19 mouse cellular contexts compared by ENCODE assay signal in genomic region chr2:118693370-118693966, GRCm38 (mm10). TPM values are rescaled to one million over a fixed set of nuclear protein-coding genes. Genes with fewer than 3 reads are reported as not detected.
A peak's percentile ranks its signal among the peaks of the same experiment; 100 is the strongest.
DNase-seq lines count a peak whose midpoint lies in the region; ATAC-seq and TF ChIP-seq lines count a peak whose summit lies in the region.
"Had no signal": no experiment of that assay in that cellular context is flagged by ENCODE, and none has a peak within 500 bp of the region (broad histone marks: within the 10 kb centered on the region; RNA-seq: fewer than 3 reads in every experiment).

No protein-coding gene starts in this region.

- peaks cover 16% of the 10 kb centered on the region; the same call in 1 of the 2 replicates for H3K36me3 ChIP-seq in hindbrain, embryonic 15.5 days
- H3K36me3 ChIP-seq in hindbrain, embryonic 10.5 days: no peaks in the 10 kb centered on the region
- H3K36me3 ChIP-seq in lung, postnatal 0 days (ENCODE audit: insufficient read depth, low read length): no peaks in the 10 kb centered on the region
- H3K36me3 ChIP-seq: embryonic facial prominence, embryonic 15.5 days; limb, embryonic 12.5 days had no signal

- no peak for TF ChIP-seq EP300 in lung, postnatal 0 days (IDR thresholded peaks at IDR 0.05)

- TF ChIP-seq CTCF in lung, postnatal 0 days (IDR thresholded peaks at IDR 0.05): 0 out of 2 replicates have a peak, but pooled peaks have one; percentile 7
- TF ChIP-seq CTCF in brain, embryonic 14.5 days (IDR thresholded peaks at IDR 0.05; ENCODE audit: borderline replicate concordance, extremely low read depth, insufficient read depth, insufficient read length): no peak
- TF ChIP-seq CTCF in left cerebral cortex, adult 2 months (IDR thresholded peaks at IDR 0.05): no peak

- no peak overlapping the region for H3K9ac ChIP-seq in hindbrain, embryonic 15.5 days
- no peak overlapping the region for H3K9ac ChIP-seq in lung, postnatal 0 days (replicated peaks; ENCODE audit: low read depth)
- H3K9ac ChIP-seq: embryonic facial prominence, embryonic 15.5 days; hindbrain, embryonic 14.5 days; limb, embryonic 12.5 days; liver, embryonic 14.5 days had no signal

- H3K27me3 ChIP-seq in hindbrain, embryonic 15.5 days: peaks cover 21% of the 10 kb centered on the region
- H3K27me3 ChIP-seq in hindbrain, embryonic 10.5 days (ENCODE audit: insufficient read depth, poor library complexity, severe bottlenecking): peaks cover 66% of the 10 kb centered on the region
- no peaks in the 10 kb centered on the region for H3K27me3 ChIP-seq in lung, postnatal 0 days (replicated peaks; ENCODE audit: insufficient read depth, low read length)

- no peak for DNase-seq in hindbrain, embryonic 10.5 days (ENCODE audit: low spot score)
- DNase-seq in lung, postnatal 0 days (ENCODE audit: low spot score): no peak
- DNase-seq in lung, postnatal 25 days (ENCODE audit: low spot score): no peak
- peak; percentile 56 for DNase-seq in brain, embryonic 14.5 days (ENCODE audit: low read depth)
- peak; percentile 74 for DNase-seq in kidney, postnatal 10 days
- no peak for DNase-seq in layer of hippocampus, postnatal 14 days (ENCODE audit: low spot score in 2 of 2)
- no peak for DNase-seq in left cerebral cortex, adult 2 months (ENCODE audit: extremely low spot score in 1 of 2, low spot score in 2 of 2)
- DNase-seq: cerebellum, adult 11 months; gastrocnemius, postnatal 14 days; midbrain, embryonic 14.5 days; right cerebral cortex, postnatal 14 days; thymus, postnatal 36 days had no signal

- no peaks in the 10 kb centered on the region for H3K9me3 ChIP-seq in hindbrain, embryonic 15.5 days
- H3K9me3 ChIP-seq in hindbrain, embryonic 10.5 days: no peaks in the 10 kb centered on the region
- no peaks in the 10 kb centered on the region for H3K9me3 ChIP-seq in lung, postnatal 0 days (ENCODE audit: low read length)
- H3K9me3 ChIP-seq: embryonic facial prominence, embryonic 15.5 days; limb, embryonic 12.5 days had no signal

- H3K4me3 ChIP-seq in hindbrain, embryonic 15.5 days: no peak overlapping the region
- H3K4me3 ChIP-seq in hindbrain, embryonic 10.5 days: no peak overlapping the region
- H3K4me3 ChIP-seq in lung, postnatal 0 days (ENCODE audit: low read depth, low read length): no peak overlapping the region
- no peak overlapping the region for H3K4me3 ChIP-seq in left cerebral cortex, adult 2 months
- H3K4me3 ChIP-seq: embryonic facial prominence, embryonic 15.5 days; limb, embryonic 12.5 days had no signal

- no peak overlapping the region for H3K27ac ChIP-seq in hindbrain, embryonic 15.5 days (replicated peaks)
- no peak overlapping the region for H3K27ac ChIP-seq in hindbrain, embryonic 10.5 days
- H3K27ac ChIP-seq in lung, postnatal 0 days (ENCODE audit: low read length): no peak overlapping the region
- no peak overlapping the region for H3K27ac ChIP-seq in left cerebral cortex, adult 2 months
- H3K27ac ChIP-seq: embryonic facial prominence, embryonic 15.5 days; hindbrain, embryonic 14.5 days; limb, embryonic 12.5 days; liver, embryonic 14.5 days had no signal

- H3K4me2 ChIP-seq in hindbrain, embryonic 15.5 days: no peak overlapping the region
- H3K4me2 ChIP-seq in lung, postnatal 0 days (replicated peaks; ENCODE audit: low read depth, low read length): no peak overlapping the region
- H3K4me2 ChIP-seq: embryonic facial prominence, embryonic 15.5 days; hindbrain, embryonic 14.5 days; limb, embryonic 12.5 days had no signal

- H3K4me1 ChIP-seq in hindbrain, embryonic 15.5 days (replicated peaks): peaks cover 11% of the 10 kb centered on the region
- H3K4me1 ChIP-seq in hindbrain, embryonic 10.5 days (replicated peaks): peaks cover 21% of the 10 kb centered on the region; the same call in 1 of the 2 replicates
- H3K4me1 ChIP-seq in lung, postnatal 0 days (ENCODE audit: insufficient read depth, low read depth, low read length): peaks cover 2% of the 10 kb centered on the region; the same call in 1 of the 2 replicates

- TF ChIP-seq POLR2A in brain, embryonic 14.5 days (IDR thresholded peaks at IDR 0.05; ENCODE audit: borderline replicate concordance, extremely low read depth, insufficient read depth, insufficient read length, poor library complexity, severe bottlenecking): no peak

- intact Hi-C loops in left cerebral cortex, adult 2 months (cut with DNase I): loop anchor here (1.0 kb wide), 1 partner anchor 32 kb away; no protein-coding TSS in a partner anchor

- 77% methylated on average over 19 of the region's 19 CpGs for WGBS in hindbrain, embryonic 15.5 days
- 87% methylated on average over 19 of the region's 19 CpGs for WGBS in hindbrain, embryonic 10.5 days
- 73% methylated on average over 19 of the region's 19 CpGs for WGBS in lung, postnatal 0 days

- peak; percentile 23; the same call in 1 of the 2 replicates for ATAC-seq in hindbrain, embryonic 15.5 days (ENCODE audit: low FRiP score, low read depth)
- ATAC-seq in lung, postnatal 0 days: no peak

RNA-seq across cellular contexts. Expression of gene Ankrd63, which starts 10.3 kb away (rescaled TPM):
- polyA plus RNA-seq in hindbrain, embryonic 15.5 days (2015; fragmentation: Nextera tagmentation; extraction: Ambion mirVana): 0.05 TPM in 1 of 2 replicates, not detected in the other
- polyA plus RNA-seq in hindbrain, embryonic 10.5 days (2016; fragmentation: Nextera tagmentation; extraction: Ambion mirVana): not detected in 2 replicates
- 0.02 and 0.05 TPM in 2 replicates for polyA plus RNA-seq in lung, postnatal 0 days (2015; fragmentation: Nextera tagmentation; extraction: Ambion mirVana)
- polyA plus RNA-seq in brain, embryonic 14.5 days (2012; rRNA removed): 0.14 and 0.62 TPM in 2 replicates
- 1 to 10 TPM; 9.4 to 10.0 TPM for total RNA-seq in layer of hippocampus, postnatal 14 days (2021)
- 10 to 100 TPM; 22.3 to 28.5 TPM for total RNA-seq in left cerebral cortex, adult 2 months (2021)
- total RNA-seq: gastrocnemius, postnatal 14 days had no signal
- polyA plus RNA-seq: forebrain, embryonic 11.5 days; hindbrain, embryonic 14.5 days; limb, embryonic 12.5 days; midbrain, embryonic 14.5 days had no signal

RNA-seq across cellular contexts. Expression of gene Pak6, which starts 30.4 kb away (rescaled TPM):
- polyA plus RNA-seq in hindbrain, embryonic 15.5 days (2015; fragmentation: Nextera tagmentation; extraction: Ambion mirVana): 46.9 and 48.6 TPM in 2 replicates
- 0.25 and 0.90 TPM in 2 replicates for polyA plus RNA-seq in hindbrain, embryonic 10.5 days (2016; fragmentation: Nextera tagmentation; extraction: Ambion mirVana)
- 1.1 and 2.0 TPM in 2 replicates for polyA plus RNA-seq in lung, postnatal 0 days (2015; fragmentation: Nextera tagmentation; extraction: Ambion mirVana)
- polyA plus RNA-seq in brain, embryonic 14.5 days (2012; rRNA removed): 24.9 and 41.3 TPM in 2 replicates
- total RNA-seq in layer of hippocampus, postnatal 14 days (2021): 10 to 100 TPM; 67.8 to 75.1 TPM
- total RNA-seq in left cerebral cortex, adult 2 months (2021): 100 to 1,000 TPM in 1 of 2 experiments, 10 to 100 TPM in 1; 96.4 to 102 TPM
- total RNA-seq: megakaryocyte, adult 5-6 weeks had no signal

RNA-seq across cellular contexts. Expression of gene Plcb2, which starts 34.8 kb away (rescaled TPM):
- 0.80 and 0.96 TPM in 2 replicates for polyA plus RNA-seq in hindbrain, embryonic 15.5 days (2015; fragmentation: Nextera tagmentation; extraction: Ambion mirVana)
- 0.31 and 0.43 TPM in 2 replicates for polyA plus RNA-seq in hindbrain, embryonic 10.5 days (2016; fragmentation: Nextera tagmentation; extraction: Ambion mirVana)
- polyA plus RNA-seq in lung, postnatal 0 days (2015; fragmentation: Nextera tagmentation; extraction: Ambion mirVana): 1.6 TPM in 2 replicates
- 0.95 and 1.1 TPM in 2 replicates for polyA plus RNA-seq in brain, embryonic 14.5 days (2012; rRNA removed)
- total RNA-seq in layer of hippocampus, postnatal 14 days (2021): 1 to 10 TPM; 2.1 to 2.7 TPM
- total RNA-seq in left cerebral cortex, adult 2 months (2021): 1 to 10 TPM; 2.3 to 3.2 TPM

RNA-seq across cellular contexts. Expression of gene Inafm2, which starts 52.1 kb away (rescaled TPM):
- 18.9 and 20.6 TPM in 2 replicates for polyA plus RNA-seq in hindbrain, embryonic 15.5 days (2015; fragmentation: Nextera tagmentation; extraction: Ambion mirVana)
- polyA plus RNA-seq in hindbrain, embryonic 10.5 days (2016; fragmentation: Nextera tagmentation; extraction: Ambion mirVana): 22.1 and 22.9 TPM in 2 replicates
- polyA plus RNA-seq in lung, postnatal 0 days (2015; fragmentation: Nextera tagmentation; extraction: Ambion mirVana): 34.5 and 35.9 TPM in 2 replicates
- 11.1 and 11.7 TPM in 2 replicates for polyA plus RNA-seq in brain, embryonic 14.5 days (2012; rRNA removed)
- total RNA-seq in layer of hippocampus, postnatal 14 days (2021): 10 to 100 TPM; 38.8 to 39.7 TPM
- 10 to 100 TPM; 42.7 to 47.9 TPM for total RNA-seq in left cerebral cortex, adult 2 months (2021)

Comparison
In these comparisons a context has a peak if more than half of its experiments do, and no peak if none do; other contexts are left out.
1. DNase-seq: peak in brain, embryonic 14.5 days (single experiment) and kidney, postnatal 10 days (single experiment); none in hindbrain, embryonic 10.5 days (single experiment), lung, postnatal 0 days (single experiment), lung, postnatal 25 days (single experiment), layer of hippocampus, postnatal 14 days (0 of 2) and left cerebral cortex, adult 2 months (0 of 2).